Mouse (Mus musculus): ENCODE measurements around the gene Rsl1. TPM values are rescaled to one million over a fixed set of nuclear protein-coding genes. Genes with fewer than 3 reads are reported as not detected.
"Not testable (repeated sequence)": the region's sequence is repeated elsewhere in the genome, so short reads cannot be mapped to it uniquely, and the experiment has no call there.

Gene Rsl1
- polyA plus RNA-seq (2015; fragmentation: Nextera tagmentation; extraction: Ambion mirVana), result 7.9 and 9.5 TPM in 2 replicates

- peak; percentile 98 for ATAC-seq (ENCODE audit: low FRiP score, low read depth)
- under 1% methylated on average over 17 of the region's 17 CpGs for WGBS
- Histone ChIP-seq H3K4me2 (replicated peaks) (peak within 1 kb of the TSS; percentile 68), H3K9ac (peak within 1 kb of the TSS; percentile 73), H3K27ac (peak within 1 kb of the TSS; percentile 70), H3K4me3 (peak within 1 kb of the TSS; percentile 70)
- H3K36me3 ChIP-seq, H3K4me1 ChIP-seq, H3K9me3 ChIP-seq, H3K27me3 ChIP-seq: not testable (repeated sequence)
Observed at GRCm38 (mm10) chr13:67172991-67173722, at the start of gene Rsl1. Gene Rsl1 (plus strand): TSS chr13:67173182.

GRCm38 (mm10) chr13:67124460-67124859 lies 48.5 kb upstream of the Rsl1 start:
- no peak for ATAC-seq (ENCODE audit: low FRiP score, low read depth)
- 86% methylated on average over 1 of the region's 1 CpGs for WGBS

GRCm38 (mm10) chr13:67127507-67127906 lies 45.5 kb upstream of the Rsl1 start:
- 75% methylated on average over 10 of the region's 10 CpGs for WGBS
- H3K36me3 ChIP-seq; H3K9ac ChIP-seq; H3K4me1 ChIP-seq; ATAC-seq (ENCODE audit: low FRiP score, low read depth); H3K4me3 ChIP-seq; H3K27ac ChIP-seq; H3K9me3 ChIP-seq; H3K27me3 ChIP-seq: not testable (repeated sequence)
- H3K4me2 ChIP-seq (replicated peaks), result peak overlapping the region; percentile 81

More at GRCm38 (mm10) chr13:67124460-67124859, 48.5 kb upstream of the Rsl1 start:
- Histone ChIP-seq H3K36me3 (no peaks in the 10 kb centered on the region), H3K9me3 (no peaks in the 10 kb centered on the region), H3K4me1 (peaks cover 3% of the 10 kb centered on the region; the same call in 1 of the 2 replicates), H3K9ac (no peak overlapping the region), H3K27ac (no peak overlapping the region), H3K4me2 (replicated peaks) (no peak overlapping the region), H3K4me3 (no peak overlapping the region), H3K27me3 (no peaks in the 10 kb centered on the region)

GRCm38 (mm10) chr13:67128038-67128721 lies 44.8 kb upstream of the Rsl1 start:
- 1% methylated on average over 18 of the region's 18 CpGs for WGBS
- H3K4me1 ChIP-seq, result peaks cover 3% of the 10 kb centered on the region; the same call in 1 of the 2 replicates
- H3K36me3 ChIP-seq, result no peaks in the 10 kb centered on the region
- H3K9me3 ChIP-seq, result no peaks in the 10 kb centered on the region
- peak overlapping the region; percentile 81 for H3K4me2 ChIP-seq (replicated peaks)
- H3K4me3 ChIP-seq, result peak overlapping the region; percentile 74
- H3K27ac ChIP-seq, result no peak overlapping the region
- peak; percentile 96 for ATAC-seq (ENCODE audit: low FRiP score, low read depth)
- no peaks in the 10 kb centered on the region for H3K27me3 ChIP-seq
- H3K9ac ChIP-seq, result peak overlapping the region; percentile 85

- H3K4me3 ChIP-seq; H3K9ac ChIP-seq; H3K27me3 ChIP-seq; ATAC-seq (ENCODE audit: low FRiP score, low read depth); H3K27ac ChIP-seq; H3K4me2 ChIP-seq (replicated peaks); H3K4me1 ChIP-seq; H3K36me3 ChIP-seq; H3K9me3 ChIP-seq: not testable (repeated sequence)
- WGBS, result 67% methylated on average over 4 of the region's 4 CpGs
Observed at GRCm38 (mm10) chr13:67166122-67166521, 6.9 kb upstream of the Rsl1 start.

GRCm38 (mm10) chr13:67173723-67174055 lies 707 bp downstream of the Rsl1 start:
- Histone ChIP-seq H3K4me1 (0 out of 2 replicates have a peak, but pooled peaks cover 3% of the 10 kb centered on the region), H3K27me3 (no peaks in the 10 kb centered on the region), H3K4me3 (peak overlapping the region; percentile 70), H3K9ac (peak overlapping the region; percentile 73), H3K27ac (no peak overlapping the region), H3K4me2 (replicated peaks) (peak overlapping the region; percentile 68), H3K9me3 (no peaks in the 10 kb centered on the region), H3K36me3 (peaks cover 9% of the 10 kb centered on the region)
- 19% methylated on average over 5 of the region's 5 CpGs for WGBS
- no peak for ATAC-seq (ENCODE audit: low FRiP score, low read depth)

GRCm38 (mm10) chr13:67194340-67194894 lies 21.4 kb downstream of the Rsl1 start, which contains the start of gene Zfp455:
Gene Zfp455 (plus strand): TSS chr13:67194506.
- no peak within 1 kb of the TSS for H3K27ac ChIP-seq

GRCm38 (mm10) chr13:67201656-67202055 lies 28.7 kb downstream of the Rsl1 start:
- H3K4me2 ChIP-seq (replicated peaks), result no peak overlapping the region
- H3K9me3 ChIP-seq, result no peaks in the 10 kb centered on the region
- 76% methylated on average over 3 of the region's 3 CpGs for whole genome bisulfite sequencing
- no peaks in the 10 kb centered on the region for H3K27me3 ChIP-seq
- no peak for ATAC-seq (ENCODE audit: low FRiP score, low read depth)
- H3K27ac ChIP-seq, result no peak overlapping the region
- H3K4me1 ChIP-seq, result no peaks in the 10 kb centered on the region
- H3K4me3 ChIP-seq, result no peak overlapping the region
- peaks cover 6% of the 10 kb centered on the region; the same call in 1 of the 2 replicates for H3K36me3 ChIP-seq
- no peak overlapping the region for H3K9ac ChIP-seq

More at GRCm38 (mm10) chr13:67194340-67194894, 21.4 kb downstream of the Rsl1 start, which contains the start of gene Zfp455:
- no peaks in the 10 kb centered on the region for H3K36me3 ChIP-seq
- peak within 1 kb of the TSS; percentile 67 for H3K4me3 ChIP-seq
- WGBS, result 5% methylated on average over 13 of the region's 13 CpGs
- no peaks in the 10 kb centered on the region for H3K27me3 ChIP-seq
- peak; percentile 91 for ATAC-seq (ENCODE audit: low FRiP score, low read depth)
- no peaks in the 10 kb centered on the region for H3K9me3 ChIP-seq
- H3K4me2 ChIP-seq (replicated peaks), result peak within 1 kb of the TSS; percentile 69
- peaks cover 4% of the 10 kb centered on the region; the same call in 1 of the 2 replicates for H3K4me1 ChIP-seq
- H3K9ac ChIP-seq, result peak within 1 kb of the TSS; percentile 74

GRCm38 (mm10) chr13:67214015-67214607 lies 41.1 kb downstream of the Rsl1 start:
- no peak overlapping the region for H3K27ac ChIP-seq
- H3K4me1 ChIP-seq, result no peaks in the 10 kb centered on the region
- no peak for ATAC-seq (ENCODE audit: low FRiP score, low read depth)
- no peaks in the 10 kb centered on the region for H3K27me3 ChIP-seq
- WGBS, result 65% methylated on average over 4 of the region's 4 CpGs
- no peak overlapping the region for H3K4me3 ChIP-seq
- H3K4me2 ChIP-seq (replicated peaks), result no peak overlapping the region
- H3K9ac ChIP-seq, result no peak overlapping the region
- H3K9me3 ChIP-seq, result no peaks in the 10 kb centered on the region
- no peaks in the 10 kb centered on the region for H3K36me3 ChIP-seq

Measured in limb, embryonic 13.5 days (tissue).